9 mouse cellular contexts compared by ENCODE assay signal in the genomic region with DNA sequence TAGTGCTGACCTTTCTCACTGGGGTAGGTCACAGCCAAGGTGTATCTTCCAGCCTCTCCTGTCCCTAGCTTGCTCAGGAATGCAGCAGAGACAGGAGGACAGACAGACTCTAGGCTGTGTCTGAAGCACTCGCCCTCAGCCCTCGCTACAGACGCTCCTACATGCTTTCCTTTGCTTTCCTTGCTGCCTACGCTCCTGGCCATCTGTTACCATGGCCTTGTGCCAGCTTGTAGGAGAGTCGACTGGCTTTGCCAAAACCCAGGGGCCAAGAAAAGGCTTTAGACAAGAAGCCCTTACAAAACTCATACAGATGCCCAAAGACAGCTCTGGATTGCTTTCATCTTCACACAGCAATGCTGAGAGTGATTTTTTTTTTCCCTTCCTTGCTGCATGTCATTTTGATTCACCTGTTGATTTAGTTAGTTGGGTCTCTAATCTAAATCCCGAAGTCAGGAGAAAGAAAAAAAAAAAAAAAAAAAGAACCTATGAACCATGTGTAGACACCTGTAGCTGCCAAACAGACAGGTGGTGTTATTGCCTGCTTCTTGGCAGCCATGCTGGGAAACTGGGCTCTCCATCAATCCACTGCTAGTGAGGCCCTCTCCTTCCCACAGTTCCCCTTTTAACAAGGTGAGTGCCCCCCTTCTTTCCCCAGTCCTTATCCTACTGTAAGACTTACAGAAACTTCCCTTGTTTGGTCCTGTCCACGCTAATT.
A peak's percentile ranks its signal among the peaks of the same experiment; 100 is the strongest.
DNase-seq lines count a peak whose midpoint lies in the region; ATAC-seq and TF ChIP-seq lines count a peak whose summit lies in the region.
"Had no signal": no experiment of that assay in that cellular context is flagged by ENCODE, and none has a peak within 500 bp of the region (broad histone marks: within the 10 kb centered on the region; RNA-seq: fewer than 3 reads in every experiment).

No protein-coding gene starts in this region.

- no peak overlapping the region for H3K27ac ChIP-seq in heart, embryonic 11.5 days (ENCODE audit: low read depth, low read length)
- H3K27ac ChIP-seq: lung, embryonic 15.5 days had no signal

- H3K4me2 ChIP-seq in heart, embryonic 11.5 days, result no peak overlapping the region
- H3K4me2 ChIP-seq: lung, embryonic 15.5 days had no signal

- no peak for TF ChIP-seq CTCF in lung, adult 2 months (IDR thresholded peaks at IDR 0.05; ENCODE audit: insufficient read depth, low read length)

- peak; percentile 63 to 69 for DNase-seq in heart, adult 18-20 months
- DNase-seq in adrenal gland, postnatal 36 days, result peak; percentile 25 to 55
- peak; percentile 16 for DNase-seq in kidney, adult 9 months
- peak; percentile 6 for DNase-seq in lung, adult 2 months
- peak; percentile 40 for DNase-seq in skeletal muscle tissue, adult 2 months (ENCODE audit: low read depth, low spot score)
- no peak for DNase-seq in thymus, adult 18-20 months

- WGBS in heart, embryonic 11.5 days (ENCODE audit: insufficient replicate concordance), result 49% methylated on average over 7 of the region's 7 CpGs
- 41% methylated on average over 7 of the region's 7 CpGs for WGBS in lung, adult 2 months

- no peaks in the 10 kb centered on the region for H3K9me3 ChIP-seq in heart, embryonic 11.5 days (replicated peaks; ENCODE audit: control insufficient read depth, low read length)
- H3K9me3 ChIP-seq: lung, embryonic 15.5 days had no signal

- no peaks in the 10 kb centered on the region for H3K27me3 ChIP-seq in heart, embryonic 11.5 days (ENCODE audit: control insufficient read depth, insufficient read depth, low read length)
- H3K27me3 ChIP-seq: lung, embryonic 15.5 days had no signal

- TF ChIP-seq POLR2A in lung, adult 2 months (IDR thresholded peaks at IDR 0.05; ENCODE audit: borderline replicate concordance, extremely low read depth, low read depth, low read length), result no peak

- no peak overlapping the region for H3K4me3 ChIP-seq in heart, embryonic 11.5 days (ENCODE audit: low read depth, low read length)
- H3K4me3 ChIP-seq in lung, adult 2 months (replicated peaks; ENCODE audit: extremely low read depth, low read depth, low read length), result no peak overlapping the region
- H3K4me3 ChIP-seq: lung, embryonic 15.5 days had no signal

- H3K4me1 ChIP-seq in heart, embryonic 11.5 days (ENCODE audit: control insufficient read depth, insufficient read depth, low read length), result no peaks in the 10 kb centered on the region
- no peaks in the 10 kb centered on the region for H3K4me1 ChIP-seq in lung, adult 2 months (ENCODE audit: control insufficient read depth, insufficient read depth, low read length)

- ATAC-seq in heart, embryonic 11.5 days (replicated peaks; ENCODE audit: insufficient number of reproducible peaks, low FRiP score, low TSS enrichment), result no peak
- ATAC-seq in frontal cortex, adult (ENCODE audit: low TSS enrichment), result peak; percentile 65

- no peak overlapping the region for H3K9ac ChIP-seq in heart, embryonic 11.5 days (ENCODE audit: low read depth, low read length)
- H3K9ac ChIP-seq: lung, embryonic 15.5 days had no signal

- H3K36me3 ChIP-seq in heart, embryonic 11.5 days (ENCODE audit: control insufficient read depth, insufficient read depth, low read length), result no peaks in the 10 kb centered on the region
- H3K36me3 ChIP-seq: lung, embryonic 15.5 days had no signal

Comparison
In these comparisons a context has a peak if more than half of its experiments do, and no peak if none do; other contexts are left out.
1. DNase-seq: peak in heart, adult 18-20 months (2 of 2), adrenal gland, postnatal 36 days (2 of 2), kidney, adult 9 months (single experiment), lung, adult 2 months (single experiment) and skeletal muscle tissue, adult 2 months (single experiment); none in thymus, adult 18-20 months (0 of 2).